Mouse (Mus musculus) layer of hippocampus, postnatal 10 days (tissue): Measurements from ENCODE around the gene Chn1. TPM values are rescaled to one million over a fixed set of nuclear protein-coding genes. Genes with fewer than 3 reads are reported as not detected.
A peak's percentile ranks its signal among the peaks of the same experiment; 100 is the strongest.

Experiments used
- DNase-seq, 2 experiments: peaks; one replicate each; pipeline ENCODE4 v3.0.0; 2021; ENCODE audit warnings: low spot score in 2 of 2
- total RNA-seq, 2 experiments: library from RNA; stranded (reverse); gene quantifications; 2 replicates each; pipeline ENCODE4 v1.2.3; 2021

Chn1 gene
- total RNA-seq, 2 experiments from 2014 or later = 697 to 727 TPM

GRCm38 (mm10) chr2:73746375-73746770 lies 28.8 kb downstream of the Chn1 start:
- DNase-seq = no peak

GRCm38 (mm10) chr2:73745647-73746374 lies 29.3 kb downstream of the Chn1 start:
- peak; percentile 24 to 39 for DNase-seq

- DNase-seq = no peak
Observed at GRCm38 (mm10) chr2:73741286-73741685, 33.9 kb downstream of the Chn1 start.

GRCm38 (mm10) chr2:73727868-73728267 lies 47.3 kb downstream of the Chn1 start:
- DNase-seq = no peak

- DNase-seq = no peak
Observed at GRCm38 (mm10) chr2:73724934-73725333, 50.2 kb downstream of the Chn1 start.

GRCm38 (mm10) chr2:73721821-73722220 lies 53.3 kb downstream of the Chn1 start:
- no peak for DNase-seq

- no peak for DNase-seq
Observed at GRCm38 (mm10) chr2:73712481-73712880, 62.7 kb downstream of the Chn1 start.

GRCm38 (mm10) chr2:73693045-73693444 lies 82.1 kb downstream of the Chn1 start:
- DNase-seq = no peak

GRCm38 (mm10) chr2:73690783-73691604 lies 84.2 kb downstream of the Chn1 start:
- DNase-seq = no peak

- no peak for DNase-seq
Observed at GRCm38 (mm10) chr2:73682500-73682899, 92.6 kb downstream of the Chn1 start.

- peak in 1 of 2 experiments; percentile 57 for DNase-seq
Observed at GRCm38 (mm10) chr2:73680425-73681027, 94.6 kb downstream of the Chn1 start.

- DNase-seq = no peak
Observed at GRCm38 (mm10) chr2:73668608-73669007, 106.5 kb downstream of the Chn1 start.

GRCm38 (mm10) chr2:73660566-73661134 lies 114.5 kb downstream of the Chn1 start:
- DNase-seq = no peak

GRCm38 (mm10) chr2:73659726-73660565 lies 115.2 kb downstream of the Chn1 start:
- peak; percentile 55 to 66 for DNase-seq

GRCm38 (mm10) chr2:73659041-73659440 lies 116.1 kb downstream of the Chn1 start:
- DNase-seq = no peak

- DNase-seq = peak in 1 of 2 experiments; percentile 19
Observed at GRCm38 (mm10) chr2:73657961-73658360, 117.2 kb downstream of the Chn1 start.

- DNase-seq = peak; percentile 35 to 44
Observed at GRCm38 (mm10) chr2:73657151-73657550, 118.0 kb downstream of the Chn1 start.

- no peak for DNase-seq
Observed at GRCm38 (mm10) chr2:73655663-73656062, 119.5 kb downstream of the Chn1 start.

- DNase-seq = no peak
Observed at GRCm38 (mm10) chr2:73654892-73655243, 120.3 kb downstream of the Chn1 start.

- no peak for DNase-seq
Observed at GRCm38 (mm10) chr2:73654059-73654891, 120.9 kb downstream of the Chn1 start.
